Mouse (Mus musculus): Measurements from ENCODE around the gene Mblac2.

DNA sequence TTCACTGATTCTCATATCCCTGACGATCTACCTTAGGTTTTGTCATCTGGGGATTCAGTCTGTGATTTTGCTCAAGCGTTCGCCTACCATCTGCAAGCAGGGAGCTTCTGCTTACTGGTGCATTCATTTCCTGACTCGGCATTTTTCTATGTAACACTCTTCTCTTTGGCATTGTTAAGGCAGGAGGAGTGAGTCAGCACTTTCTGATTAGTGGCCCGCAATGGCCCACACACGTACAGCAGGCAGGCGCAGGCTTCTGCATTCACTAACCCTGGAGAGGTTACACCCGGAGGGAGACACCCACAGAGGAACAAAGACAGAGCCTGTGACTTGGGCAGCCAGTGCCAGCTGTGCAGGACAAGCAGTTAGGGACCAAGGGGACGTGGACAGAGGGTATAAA is 19.5 kb upstream of the Mblac2 start:
- TF ChIP-seq CTCF (IDR thresholded peaks at IDR 0.05; ENCODE audit: control insufficient read depth, insufficient read depth, low read length) (no peak), POLR2A (IDR thresholded peaks at IDR 0.05; ENCODE audit: borderline replicate concordance, control insufficient read depth, low read depth, low read length) (no peak)
